Mouse (Mus musculus) cerebellum, adult 9-11 months (tissue): Measurements from ENCODE around the gene Olfr1311.
"Not testable (repeated sequence)": the region's sequence is repeated elsewhere in the genome, so short reads cannot be mapped to it uniquely, and the experiment has no call there.

ENCODE experiments used
- DNase-seq: peaks from one replicate; pipeline ENCODE4 v3.0.0; 2022

Olfr1311 gene

GRCm38 (mm10) chr2:112024312-112024711 is at the start of gene Olfr1311:
Olfr1311 (minus strand) TSS chr2:112024412.
- no peak for DNase-seq

- DNase-seq, result no peak
Measured at GRCm38 (mm10) chr2:112050138-112050537, 25.9 kb upstream of the Olfr1311 start, which contains the start of gene Olfr1312. Olfr1312 (minus strand) TSS chr2:112050238.

- DNase-seq, result not testable (repeated sequence)
Measured at GRCm38 (mm10) chr2:112026971-112027370, 2.8 kb upstream of the Olfr1311 start.

DNA sequence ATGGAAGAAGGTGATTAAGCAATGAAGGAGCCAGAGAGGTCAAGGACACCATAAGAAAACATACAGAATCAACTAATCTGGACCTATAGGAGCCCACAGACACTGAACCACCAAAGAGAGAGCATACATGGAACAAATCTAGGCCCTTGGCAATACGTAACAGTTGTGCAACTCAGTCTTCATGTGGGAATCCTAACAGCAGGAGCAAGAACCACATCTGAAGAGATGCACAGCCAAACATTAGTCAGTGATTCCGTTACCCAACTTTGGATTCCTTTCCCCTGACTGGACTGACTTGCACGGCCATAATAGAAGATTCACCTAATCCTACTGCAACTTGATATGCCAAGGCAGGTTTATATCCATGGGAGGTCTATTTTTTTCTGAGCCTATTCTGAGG is 9.3 kb downstream of the Olfr1311 start:
- no peak for DNase-seq

DNA sequence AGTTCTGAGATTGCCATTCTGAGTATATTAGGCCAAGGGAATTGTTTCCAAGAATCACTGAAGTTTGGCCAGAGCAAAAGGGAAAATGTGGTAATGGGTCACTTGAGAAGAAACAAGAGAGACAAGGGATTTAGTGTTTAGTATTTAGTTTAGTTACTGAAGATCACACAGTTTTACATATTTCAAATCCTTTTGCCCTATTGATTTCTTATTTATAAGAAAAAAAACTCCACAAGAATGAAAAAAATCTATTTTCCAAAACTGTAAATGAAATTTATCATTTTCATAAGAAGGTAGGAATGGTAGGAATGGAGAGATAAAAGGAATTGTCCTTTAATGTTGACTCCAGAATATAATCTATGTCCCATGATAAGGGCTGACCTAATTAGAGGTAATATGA is 11.6 kb downstream of the Olfr1311 start, which contains the start of gene Olfr1310:
Olfr1310 (minus strand) TSS at position 101 of the 400 bp plus-strand sequence.
- DNase-seq, result no peak

- DNase-seq, result no peak
Measured at GRCm38 (mm10) chr2:111990181-111990580, 34.0 kb downstream of the Olfr1311 start, which contains the start of gene Olfr1309. Olfr1309 (minus strand) TSS chr2:111990281.
